Mouse (Mus musculus) bone marrow, adult 2 months (tissue): ENCODE measurements at regions not wholly inside any gene's neighbourhood (a gene's known extent, or its start where the extent isn't known, plus 50 kb on each side); places are given as distances from the start of the nearest gene placed in this dataset.

Source experiments
- CTCF ChIP-seq: fragments of 200-500 bp; IDR thresholded peaks from 2 replicates; pipeline ENCODE4 v1.5.1; 2011; ENCODE audit warnings: low read length, control low read depth; ENCODE audit not compliant: control insufficient read depth, insufficient read depth
- POLR2A ChIP-seq: fragments of 200-500 bp; IDR thresholded peaks from 2 replicates; pipeline ENCODE4 v1.6.1; 2011; ENCODE audit warnings: low read depth, mild to moderate bottlenecking, control low read depth, low read length, borderline replicate concordance; ENCODE audit not compliant: control insufficient read depth

DNA sequence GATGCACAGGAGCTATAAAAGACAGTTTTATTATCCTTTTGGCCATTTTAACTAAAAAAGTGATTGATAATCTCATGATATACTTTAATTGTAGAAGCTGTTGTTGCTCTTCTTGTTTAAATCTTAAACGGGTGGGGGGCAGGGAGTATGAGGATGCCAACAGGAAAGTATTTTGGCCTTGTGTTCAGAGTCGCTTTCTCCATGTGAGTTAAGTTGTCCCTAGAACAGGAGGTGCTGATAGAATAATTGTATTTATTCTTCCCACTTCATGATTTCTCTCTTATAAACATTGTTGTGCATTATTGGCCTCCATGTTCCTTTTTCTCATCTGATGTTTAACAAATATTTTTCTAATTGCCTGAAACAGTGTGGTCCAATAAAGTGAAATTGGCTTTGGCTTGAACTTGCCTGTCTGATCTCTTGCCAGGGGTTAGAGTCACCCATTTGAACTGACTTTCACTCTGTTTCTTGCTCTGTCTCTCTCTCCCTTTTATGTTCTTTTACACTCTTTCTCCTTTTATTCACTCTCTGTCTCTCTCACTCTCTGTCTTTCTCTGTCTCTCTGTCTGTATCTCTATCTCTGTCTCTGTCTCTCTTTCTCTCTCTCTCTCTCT lies 93.9 kb upstream of the Gypa start:
- TF ChIP-seq POLR2A, result no peak
- no peak for TF ChIP-seq CTCF
